Mouse (Mus musculus): ENCODE results near the gene Tbc1d10c.
A peak's percentile ranks its signal among the peaks of the same experiment; 100 is the strongest.

Gene Tbc1d10c

GRCm38 (mm10) chr19:4216041-4216685 is 25.1 kb upstream of the Tbc1d10c start:
- DNase-seq (ENCODE audit: inconsistent ontology term), result peak; percentile 58

- no peak for DNase-seq (ENCODE audit: inconsistent ontology term)
Observed at GRCm38 (mm10) chr19:4215451-4215840, 24.4 kb upstream of the Tbc1d10c start.

GRCm38 (mm10) chr19:4214771-4215450 is 23.8 kb upstream of the Tbc1d10c start:
- peak; percentile 70 for DNase-seq (ENCODE audit: inconsistent ontology term)

- peak; percentile 97 for DNase-seq (ENCODE audit: inconsistent ontology term)
Observed at GRCm38 (mm10) chr19:4214071-4214770, 23.1 kb upstream of the Tbc1d10c start, which contains the start of the genes Clcf1 and AC109138.7. Gene Clcf1, plus strand, starts transcription at chr19:4214238. Gene AC109138.7, plus strand, starts transcription at chr19:4214357.

- DNase-seq (ENCODE audit: inconsistent ontology term), result peak; percentile 99
Observed at GRCm38 (mm10) chr19:4213524-4213974, 22.5 kb upstream of the Tbc1d10c start.

- DNase-seq (ENCODE audit: inconsistent ontology term), result no peak
Observed at GRCm38 (mm10) chr19:4211891-4212588, 21.0 kb upstream of the Tbc1d10c start.

- no peak for DNase-seq (ENCODE audit: inconsistent ontology term)
Observed at GRCm38 (mm10) chr19:4208563-4208962, 17.5 kb upstream of the Tbc1d10c start.

GRCm38 (mm10) chr19:4206971-4207370 is 15.9 kb upstream of the Tbc1d10c start:
- peak; percentile 77 for DNase-seq (ENCODE audit: inconsistent ontology term)

- no peak for DNase-seq (ENCODE audit: inconsistent ontology term)
Observed at GRCm38 (mm10) chr19:4204889-4205288, 13.8 kb upstream of the Tbc1d10c start.

GRCm38 (mm10) chr19:4203604-4204326 is 12.7 kb upstream of the Tbc1d10c start:
- DNase-seq (ENCODE audit: inconsistent ontology term), result no peak

- DNase-seq (ENCODE audit: inconsistent ontology term), result no peak
Observed at GRCm38 (mm10) chr19:4203148-4203547, 12.1 kb upstream of the Tbc1d10c start.

GRCm38 (mm10) chr19:4202149-4202548 is 11.1 kb upstream of the Tbc1d10c start:
- no peak for DNase-seq (ENCODE audit: inconsistent ontology term)

GRCm38 (mm10) chr19:4201291-4201909 is 10.3 kb upstream of the Tbc1d10c start, which contains the start of gene Rad9a:
Gene Rad9a, minus strand, starts transcription at chr19:4201662.
- DNase-seq (ENCODE audit: inconsistent ontology term), result peak; percentile 94

GRCm38 (mm10) chr19:4197180-4197579 is 6.1 kb upstream of the Tbc1d10c start:
- DNase-seq (ENCODE audit: inconsistent ontology term), result no peak

GRCm38 (mm10) chr19:4196548-4196947 is 5.5 kb upstream of the Tbc1d10c start:
- no peak for DNase-seq (ENCODE audit: inconsistent ontology term)

- no peak for DNase-seq (ENCODE audit: inconsistent ontology term)
Observed at GRCm38 (mm10) chr19:4196048-4196447, 5.0 kb upstream of the Tbc1d10c start.

GRCm38 (mm10) chr19:4194776-4195650 is 3.9 kb upstream of the Tbc1d10c start:
- peak; percentile 50 for DNase-seq (ENCODE audit: inconsistent ontology term)

GRCm38 (mm10) chr19:4194021-4194724 is 3.1 kb upstream of the Tbc1d10c start:
- no peak for DNase-seq (ENCODE audit: inconsistent ontology term)

- no peak for DNase-seq (ENCODE audit: inconsistent ontology term)
Observed at GRCm38 (mm10) chr19:4193129-4193528, 2.0 kb upstream of the Tbc1d10c start.

All from Muller cell, postnatal 12 days (primary cell).